Mouse (Mus musculus): ENCODE data around the gene Trim9. TPM values are rescaled to one million over a fixed set of nuclear protein-coding genes. Genes with fewer than 3 reads are reported as not detected.

Trim9 gene
- total and polyA plus RNA-seq, 2 experiments from 2014 or later: 0.66 to 0.80 TPM

DNA sequence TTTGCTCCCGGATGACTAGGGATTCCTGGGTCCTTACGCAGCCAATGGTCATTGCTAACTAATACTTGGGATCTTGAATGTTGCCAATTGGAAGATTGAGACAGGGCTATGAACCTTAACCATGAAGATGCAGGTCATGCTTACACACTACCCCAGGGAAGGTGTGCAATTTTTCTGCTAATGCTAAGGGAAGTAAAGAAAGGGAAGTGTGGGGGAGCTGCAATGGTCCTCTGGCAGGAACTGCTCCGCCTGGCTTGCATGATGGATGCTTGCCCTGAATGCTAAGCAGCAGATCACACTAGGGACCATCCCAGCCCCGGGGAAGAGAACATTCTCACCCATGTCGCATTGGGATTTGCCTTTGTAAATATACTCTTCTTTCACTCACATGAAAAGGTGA, 126.0 kb downstream of the Trim9 start:
- ATAC-seq (ENCODE audit: insufficient read depth, low read depth): no peak

DNA sequence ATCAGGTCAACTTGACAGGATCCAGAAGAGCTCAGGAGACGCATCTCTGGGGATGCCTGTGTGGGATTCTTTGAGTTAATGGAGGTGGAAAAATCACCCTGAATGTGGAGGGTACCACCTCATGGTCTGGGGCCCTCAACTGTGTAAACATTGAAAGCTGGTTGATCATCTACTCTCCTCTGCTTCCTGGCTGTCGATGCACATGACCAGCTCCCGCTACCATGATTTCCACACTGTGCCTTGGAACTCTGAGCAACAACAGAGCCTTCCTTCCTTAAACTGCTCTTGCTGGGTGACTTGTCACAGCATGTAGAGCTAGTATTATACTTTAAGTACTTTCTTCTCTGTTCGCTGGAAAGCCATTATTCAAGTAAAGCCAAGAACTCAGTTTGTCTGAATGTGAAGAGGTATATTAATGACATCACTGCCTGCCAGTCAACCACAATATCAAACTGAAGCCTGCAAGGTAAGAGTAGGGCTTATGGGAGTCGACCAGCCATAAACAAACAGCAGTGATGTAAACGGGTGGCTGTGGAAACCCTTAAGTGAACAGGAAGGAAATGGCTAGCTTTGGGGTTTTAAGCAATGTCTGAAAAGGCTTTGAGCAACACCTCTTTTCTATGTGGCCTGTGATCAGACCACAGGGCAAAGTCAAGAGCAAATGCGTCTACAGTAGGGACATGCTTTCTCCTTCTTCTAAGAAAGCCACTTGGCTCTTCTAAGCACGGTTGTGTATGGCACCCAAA, 128.4 kb downstream of the Trim9 start:
- Histone ChIP-seq H3K9ac (replicated peaks; ENCODE audit: low read depth, low read length) (no peak overlapping the region), H3K36me3 (replicated peaks; ENCODE audit: control insufficient read depth, insufficient read depth, low read length) (peaks cover 27% of the 10 kb centered on the region), H3K27me3 (ENCODE audit: control insufficient read depth, insufficient read depth, low read length) (no peaks in the 10 kb centered on the region), H3K4me1 (ENCODE audit: control insufficient read depth, insufficient read depth) (no peaks in the 10 kb centered on the region), H3K27ac (ENCODE audit: low read depth) (no peak overlapping the region), H3K4me2 (ENCODE audit: low read depth, low read length) (no peak overlapping the region), H3K9me3 (replicated peaks; ENCODE audit: control insufficient read depth, low read length) (no peaks in the 10 kb centered on the region), H3K4me3 (ENCODE audit: low read depth, low read length) (no peak overlapping the region)
- ATAC-seq (ENCODE audit: insufficient read depth, low read depth): no peak
- no peak for DNase-seq (ENCODE audit: low spot score)
- WGBS: 81% methylated on average over 8 of the region's 8 CpGs
- TF ChIP-seq CTCF (IDR thresholded peaks at IDR 0.05; ENCODE audit: low read depth) (no peak), EP300 (IDR thresholded peaks at IDR 0.05; ENCODE audit: low read depth) (no peak)

More for the DNA sequence above, 126.0 kb downstream of the Trim9 start:
- DNase-seq (ENCODE audit: low spot score): no peak
- H3K9ac ChIP-seq (replicated peaks; ENCODE audit: low read depth, low read length): no peak overlapping the region
- H3K4me2 ChIP-seq (ENCODE audit: low read depth, low read length): no peak overlapping the region
- peaks cover 24% of the 10 kb centered on the region for H3K36me3 ChIP-seq (replicated peaks; ENCODE audit: control insufficient read depth, insufficient read depth, low read length)
- WGBS: 88% methylated on average over 5 of the region's 5 CpGs
- H3K4me1 ChIP-seq (ENCODE audit: control insufficient read depth, insufficient read depth): peaks cover 1% of the 10 kb centered on the region
- no peaks in the 10 kb centered on the region for H3K9me3 ChIP-seq (replicated peaks; ENCODE audit: control insufficient read depth, low read length)
- no peak for TF ChIP-seq CTCF (IDR thresholded peaks at IDR 0.05; ENCODE audit: low read depth)
- no peak for TF ChIP-seq EP300 (IDR thresholded peaks at IDR 0.05; ENCODE audit: low read depth)
- H3K27ac ChIP-seq (ENCODE audit: low read depth): no peak overlapping the region
- no peaks in the 10 kb centered on the region for H3K27me3 ChIP-seq (ENCODE audit: control insufficient read depth, insufficient read depth, low read length)
- no peak overlapping the region for H3K4me3 ChIP-seq (ENCODE audit: low read depth, low read length)

DNA sequence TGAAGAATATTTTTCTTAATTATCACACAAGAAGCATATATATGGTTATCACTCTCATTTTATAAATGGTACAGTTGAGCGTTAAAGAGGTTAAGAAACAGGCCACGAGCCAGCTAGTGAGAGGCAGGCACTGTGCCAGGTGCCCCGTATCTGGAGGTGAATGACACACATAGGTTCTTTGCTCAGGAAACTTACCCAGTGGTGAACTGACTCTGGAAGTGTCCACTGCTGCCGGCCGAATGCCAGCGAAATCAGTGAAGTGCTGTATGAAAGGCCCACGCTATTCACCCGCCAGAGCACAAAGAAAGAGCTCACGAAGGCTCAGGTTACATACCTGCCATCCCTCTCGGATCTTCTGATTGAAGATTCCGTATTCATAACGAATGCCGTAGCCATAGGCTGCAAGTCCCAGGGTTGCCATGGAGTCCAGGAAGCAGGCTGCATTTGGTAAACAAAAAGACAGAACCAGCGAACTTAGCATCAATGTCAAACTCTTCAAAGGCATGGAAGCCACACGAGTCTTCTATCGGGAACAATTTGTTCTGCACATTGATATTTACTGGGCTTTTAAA, 131.1 kb downstream of the Trim9 start:
- Histone ChIP-seq H3K9me3 (replicated peaks; ENCODE audit: control insufficient read depth, low read length) (no peaks in the 10 kb centered on the region), H3K27ac (ENCODE audit: low read depth) (no peak overlapping the region), H3K27me3 (ENCODE audit: control insufficient read depth, insufficient read depth, low read length) (no peaks in the 10 kb centered on the region), H3K4me1 (ENCODE audit: control insufficient read depth, insufficient read depth) (no peaks in the 10 kb centered on the region), H3K36me3 (replicated peaks; ENCODE audit: control insufficient read depth, insufficient read depth, low read length) (peaks cover 38% of the 10 kb centered on the region), H3K9ac (replicated peaks; ENCODE audit: low read depth, low read length) (no peak overlapping the region), H3K4me3 (ENCODE audit: low read depth, low read length) (no peak overlapping the region), H3K4me2 (ENCODE audit: low read depth, low read length) (no peak overlapping the region)
- ATAC-seq (ENCODE audit: insufficient read depth, low read depth) (no peak), DNase-seq (ENCODE audit: low spot score) (no peak)
- WGBS: 62% methylated on average over 16 of the region's 16 CpGs
- TF ChIP-seq CTCF (IDR thresholded peaks at IDR 0.05; ENCODE audit: low read depth) (no peak), EP300 (IDR thresholded peaks at IDR 0.05; ENCODE audit: low read depth) (no peak)

DNA sequence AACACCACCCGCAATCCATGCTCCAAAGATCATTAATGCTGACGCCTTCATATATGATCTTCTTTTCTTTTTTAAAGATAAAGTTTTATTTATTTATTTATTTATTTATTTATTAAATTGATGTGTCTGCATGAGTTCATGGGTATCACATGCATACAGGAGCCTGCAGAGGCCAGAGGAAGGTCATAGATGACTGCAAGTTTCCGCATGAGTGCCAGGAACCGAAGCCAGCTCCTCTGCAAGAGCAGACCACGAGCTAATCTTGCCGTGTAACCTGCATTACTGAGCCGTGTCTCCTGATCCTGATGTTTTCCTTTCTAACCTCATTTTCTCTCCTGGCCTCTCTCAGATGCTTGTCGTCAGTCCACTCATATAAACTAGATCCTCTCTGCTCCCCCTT, 133.1 kb downstream of the Trim9 start:
- no peak for ATAC-seq (ENCODE audit: insufficient read depth, low read depth)
- peaks cover 27% of the 10 kb centered on the region for H3K36me3 ChIP-seq (replicated peaks; ENCODE audit: control insufficient read depth, insufficient read depth, low read length)
- no peak overlapping the region for H3K4me3 ChIP-seq (ENCODE audit: low read depth, low read length)
- TF ChIP-seq CTCF (IDR thresholded peaks at IDR 0.05; ENCODE audit: low read depth) (no peak), EP300 (IDR thresholded peaks at IDR 0.05; ENCODE audit: low read depth) (no peak)
- H3K9me3 ChIP-seq (replicated peaks; ENCODE audit: control insufficient read depth, low read length): no peaks in the 10 kb centered on the region
- no peak overlapping the region for H3K9ac ChIP-seq (replicated peaks; ENCODE audit: low read depth, low read length)
- H3K4me2 ChIP-seq (ENCODE audit: low read depth, low read length): no peak overlapping the region
- H3K27me3 ChIP-seq (ENCODE audit: control insufficient read depth, insufficient read depth, low read length): no peaks in the 10 kb centered on the region
- 71% methylated on average over 8 of the region's 8 CpGs for WGBS
- no peak overlapping the region for H3K27ac ChIP-seq (ENCODE audit: low read depth)
- H3K4me1 ChIP-seq (ENCODE audit: control insufficient read depth, insufficient read depth): no peaks in the 10 kb centered on the region
- no peak for DNase-seq (ENCODE audit: low spot score)

DNA sequence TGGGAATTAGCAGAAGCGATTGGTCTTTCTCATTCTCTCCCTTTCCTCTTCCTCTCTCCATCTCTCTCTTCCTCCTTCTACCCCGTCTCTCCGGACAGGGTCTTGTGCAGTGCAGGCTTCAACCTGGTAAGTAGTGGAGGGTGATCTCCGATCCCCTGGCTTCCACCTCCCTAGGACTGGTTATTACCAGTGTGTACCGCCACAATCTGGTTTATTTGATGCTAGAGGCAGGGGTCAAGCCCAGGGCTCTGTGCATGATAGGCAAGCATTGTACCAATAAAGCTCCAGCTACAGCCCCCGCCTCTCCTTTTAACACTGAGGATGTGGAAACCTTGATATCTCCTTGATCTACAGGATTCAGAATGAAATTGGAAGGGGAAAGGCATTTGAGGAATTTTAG, 133.8 kb downstream of the Trim9 start:
- Histone ChIP-seq H3K9me3 (replicated peaks; ENCODE audit: control insufficient read depth, low read length) (no peaks in the 10 kb centered on the region), H3K36me3 (replicated peaks; ENCODE audit: control insufficient read depth, insufficient read depth, low read length) (peaks cover 22% of the 10 kb centered on the region; the same call in 1 of the 2 replicates), H3K27ac (ENCODE audit: low read depth) (no peak overlapping the region), H3K4me1 (ENCODE audit: control insufficient read depth, insufficient read depth) (no peaks in the 10 kb centered on the region), H3K9ac (replicated peaks; ENCODE audit: low read depth, low read length) (no peak overlapping the region), H3K4me3 (ENCODE audit: low read depth, low read length) (no peak overlapping the region), H3K27me3 (ENCODE audit: control insufficient read depth, insufficient read depth, low read length) (no peaks in the 10 kb centered on the region), H3K4me2 (ENCODE audit: low read depth, low read length) (no peak overlapping the region)
- no peak for TF ChIP-seq CTCF (IDR thresholded peaks at IDR 0.05; ENCODE audit: low read depth)
- TF ChIP-seq EP300 (IDR thresholded peaks at IDR 0.05; ENCODE audit: low read depth): no peak
- ATAC-seq (ENCODE audit: insufficient read depth, low read depth) (no peak), DNase-seq (ENCODE audit: low spot score) (no peak)
- WGBS: 89% methylated on average over 6 of the region's 6 CpGs
